Mouse (Mus musculus): ENCODE measurements around the gene Amn. TPM values are rescaled to one million over a fixed set of nuclear protein-coding genes. Genes with fewer than 3 reads are reported as not detected.

Gene Amn
- polyA plus RNA-seq (2012; rRNA removed) = 0.66 and 1.1 TPM in 2 replicates

DNA sequence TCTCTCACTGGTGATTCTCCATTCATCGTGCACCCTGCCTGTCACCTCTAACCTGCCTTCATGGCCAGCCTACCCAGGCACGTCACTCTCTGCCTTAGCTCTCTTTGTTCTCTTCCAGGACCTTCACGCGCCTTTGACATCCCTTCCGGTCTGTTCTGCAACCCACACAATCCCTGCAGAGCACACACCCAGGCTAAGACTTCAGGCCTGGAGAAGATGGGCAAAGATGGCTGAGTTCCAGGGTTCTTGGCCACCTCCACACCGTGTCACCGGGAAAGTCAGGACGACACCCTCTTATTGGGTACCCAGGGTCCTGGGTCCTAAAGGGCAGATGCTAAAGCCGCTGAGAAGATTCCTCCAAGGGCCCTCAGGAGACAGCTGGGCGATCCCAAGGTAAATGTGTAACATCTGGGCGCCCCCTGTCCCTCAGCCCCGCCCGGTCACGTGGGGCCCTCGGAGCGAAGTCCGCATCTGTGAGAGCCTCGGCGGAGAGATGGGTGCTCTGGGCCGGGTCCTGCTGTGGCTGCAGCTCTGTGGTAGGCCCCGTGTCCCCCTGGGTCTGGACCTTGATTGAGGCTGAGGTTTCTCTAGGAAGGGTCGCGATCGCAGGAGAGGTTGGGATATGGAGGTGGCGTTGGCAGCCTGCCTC lies at the start of gene Amn:
TSS of gene Amn (plus strand) at position 467 of the 649 bp plus-strand sequence.

Other genes with a start within 250 kb of the Amn start
- gene Rcor1, start 231.7 kb upstream of the Amn start, polyA plus RNA-seq (2012; rRNA removed) = 16.5 and 22.9 TPM in 2 replicates
- gene Traf3, start 104.7 kb upstream of the Amn start, polyA plus RNA-seq (2012; rRNA removed) = 20.1 and 22.1 TPM in 2 replicates
- gene 4930595D18Rik, start 86.6 kb upstream of the Amn start, polyA plus RNA-seq (2012; rRNA removed) = not detected in 2 replicates
- 112 and 134 TPM in 2 replicates for gene Cdc42bpb, start 106.6 kb downstream of the Amn start, polyA plus RNA-seq (2012; rRNA removed)
- gene Lbhd2, start 135.7 kb downstream of the Amn start, polyA plus RNA-seq (2012; rRNA removed) = 0.14 TPM in 1 of 2 replicates, not detected in the other
- 5.6 and 6.2 TPM in 2 replicates for gene Exoc3l4, start 145.9 kb downstream of the Amn start, polyA plus RNA-seq (2012; rRNA removed)
- gene Tnfaip2, start 171.4 kb downstream of the Amn start, polyA plus RNA-seq (2012; rRNA removed) = 4.6 and 10.0 TPM in 2 replicates
- gene Gm266, start 214.7 kb downstream of the Amn start, polyA plus RNA-seq (2012; rRNA removed) = 5.7 and 10.5 TPM in 2 replicates